Mouse (Mus musculus): Measurements from ENCODE around the gene Insc. TPM values are rescaled to one million over a fixed set of nuclear protein-coding genes. Genes with fewer than 3 reads are reported as not detected.

Insc gene
- total RNA-seq, 2 experiments from 2014 or later: 0.26 to 0.52 TPM

DNA sequence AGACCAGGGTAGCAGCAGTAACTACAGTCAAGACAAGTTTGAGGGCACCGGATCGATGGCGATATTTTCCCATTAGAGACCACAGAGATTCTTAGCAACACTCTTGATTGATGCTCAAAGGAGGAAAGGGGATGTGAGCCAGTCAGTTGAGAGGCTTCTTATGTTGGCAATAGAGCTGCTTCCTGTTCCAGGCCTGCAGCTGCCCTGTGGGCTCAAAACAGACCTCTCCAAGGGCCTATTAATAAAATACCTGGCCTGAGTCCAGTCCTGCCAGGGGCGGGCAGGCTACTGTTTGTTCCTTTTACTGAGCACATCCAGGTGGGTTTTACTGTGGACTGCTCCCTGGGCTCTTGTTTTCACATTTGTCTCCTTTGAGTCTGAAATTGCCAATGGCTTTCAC, 83.9 kb downstream of the Insc start:
- DNase-seq: peak; percentile 10 to 12

DNA sequence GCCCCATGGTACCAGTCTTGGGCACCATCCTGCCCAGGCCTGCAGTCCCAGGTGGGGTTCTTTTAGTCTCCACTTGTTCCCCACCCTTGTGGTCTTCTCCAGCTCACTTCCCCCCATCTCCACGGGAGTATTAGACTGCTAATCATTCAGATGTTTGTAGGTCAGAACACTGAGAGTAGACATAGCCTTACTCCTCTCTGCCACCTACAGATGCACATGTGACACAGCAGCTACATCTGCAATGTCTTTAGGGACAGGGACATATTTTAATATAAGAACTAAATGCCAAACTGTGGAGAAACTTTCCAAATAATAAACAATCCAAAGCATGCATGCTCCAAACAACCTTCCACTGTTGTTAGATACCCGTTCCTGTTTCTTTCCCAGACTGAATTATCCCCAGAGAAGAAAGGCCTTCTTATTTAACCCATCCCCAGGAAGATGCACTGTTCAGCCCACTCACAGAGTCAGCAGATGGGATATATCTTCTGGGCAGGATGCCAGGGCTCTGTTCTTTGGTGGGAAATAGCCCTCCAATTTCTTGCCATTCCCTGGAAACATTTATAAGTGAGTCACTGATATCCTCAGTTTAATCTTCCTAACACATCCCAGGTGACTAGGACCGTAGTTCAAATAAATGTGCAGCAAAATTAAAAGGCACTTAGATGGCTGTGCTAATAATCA, 88.9 kb downstream of the Insc start:
- DNase-seq: no peak

DNA sequence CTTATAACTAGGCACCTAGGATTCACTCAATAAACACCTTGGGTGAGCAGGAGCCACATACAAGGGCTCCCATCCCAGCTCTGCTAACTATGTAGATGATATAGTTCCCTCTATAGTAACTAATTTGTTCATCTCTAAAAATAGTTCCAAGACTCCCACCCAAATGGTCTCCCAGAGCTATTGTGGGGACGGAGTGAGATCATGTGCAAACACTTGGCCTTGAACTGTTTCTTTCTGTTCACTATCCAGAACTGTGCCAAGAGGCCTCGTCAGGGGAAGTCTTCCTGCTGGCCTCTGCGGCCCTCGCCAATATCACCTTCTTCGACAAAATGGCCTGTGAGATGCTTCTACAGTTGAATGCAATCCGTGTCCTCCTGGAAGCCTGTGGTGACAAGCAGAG, 91.0 kb downstream of the Insc start:
- no peak for DNase-seq

DNA sequence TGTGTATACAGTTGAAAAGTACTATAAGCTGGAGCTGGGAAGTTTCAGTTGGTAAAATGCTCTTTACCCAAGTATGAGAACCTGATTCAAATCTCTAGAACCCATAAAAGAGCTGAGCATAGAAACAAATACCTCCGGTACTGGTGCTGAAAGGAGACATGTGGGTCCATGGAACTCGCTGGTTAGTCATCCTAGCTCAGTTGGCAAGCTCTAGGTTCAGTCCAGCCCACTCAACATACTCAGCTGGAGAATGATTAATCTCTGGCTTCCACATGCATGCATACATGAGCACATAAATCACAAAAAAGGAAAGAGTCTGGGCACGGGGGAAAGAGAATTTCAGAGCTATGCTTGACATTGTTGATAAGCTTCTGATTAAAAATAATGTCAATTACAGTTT, 93.8 kb downstream of the Insc start:
- DNase-seq: no peak

DNA sequence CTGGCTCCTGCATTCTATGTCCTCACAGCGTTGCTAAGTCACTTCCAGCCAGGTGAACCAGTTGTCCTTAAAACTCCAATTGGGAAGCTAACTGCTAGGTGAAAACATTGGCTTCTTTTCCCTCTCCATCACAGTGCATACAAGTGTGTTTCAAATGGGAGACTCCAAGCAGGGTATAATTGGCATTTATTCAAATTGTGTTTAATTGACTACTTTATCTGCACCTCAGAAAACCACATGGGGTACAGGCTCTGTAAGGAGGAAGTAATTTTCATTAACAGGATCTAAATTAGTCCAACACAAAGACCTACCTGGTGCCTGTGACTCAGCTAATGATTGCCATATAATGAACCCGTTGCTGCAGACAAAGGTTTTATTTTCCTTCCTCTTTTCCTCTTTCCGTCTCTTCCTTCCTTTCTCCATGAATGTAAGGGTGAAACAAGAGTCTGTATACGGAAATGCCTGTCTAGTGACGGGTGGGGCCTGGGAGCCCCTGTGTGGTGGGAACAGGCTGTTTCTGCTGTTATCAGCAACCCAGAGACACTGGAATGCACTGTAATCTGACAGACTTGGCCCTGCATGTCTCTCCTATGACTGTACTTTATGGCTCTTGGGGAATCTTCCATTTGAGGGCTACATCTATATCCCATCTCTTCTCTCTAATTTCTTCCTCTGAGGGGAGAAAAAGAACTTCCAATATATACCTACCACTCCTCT, 96.7 kb downstream of the Insc start:
- no peak for DNase-seq

DNA sequence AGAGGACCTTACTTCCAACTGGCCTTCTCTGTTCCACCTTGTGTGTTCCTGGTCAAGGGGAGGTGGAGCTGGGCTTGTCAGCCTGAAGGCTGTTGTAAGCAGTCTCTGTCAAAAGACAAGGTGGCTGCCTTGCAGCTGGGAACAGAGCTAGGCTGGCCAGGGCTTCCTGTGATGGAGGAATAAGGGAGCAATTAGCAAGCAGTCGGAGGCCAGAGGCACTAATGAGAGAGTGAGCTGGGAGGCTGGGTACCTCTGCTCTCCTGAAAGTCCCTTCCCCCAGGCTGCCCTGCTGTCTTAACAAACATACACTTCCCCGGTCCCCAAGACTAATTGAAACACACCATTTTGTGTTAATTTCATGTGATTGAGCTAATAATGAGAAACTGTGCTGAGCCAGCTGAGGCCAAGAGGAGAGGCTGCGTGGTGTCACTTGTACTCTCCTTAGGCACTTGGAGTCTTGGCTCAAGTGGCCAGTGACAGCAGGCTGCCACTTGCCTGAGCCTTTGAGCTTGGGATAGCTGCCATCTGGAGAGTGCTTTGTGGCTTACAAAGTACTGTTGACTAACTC, 99.2 kb downstream of the Insc start:
- DNase-seq: no peak

DNA sequence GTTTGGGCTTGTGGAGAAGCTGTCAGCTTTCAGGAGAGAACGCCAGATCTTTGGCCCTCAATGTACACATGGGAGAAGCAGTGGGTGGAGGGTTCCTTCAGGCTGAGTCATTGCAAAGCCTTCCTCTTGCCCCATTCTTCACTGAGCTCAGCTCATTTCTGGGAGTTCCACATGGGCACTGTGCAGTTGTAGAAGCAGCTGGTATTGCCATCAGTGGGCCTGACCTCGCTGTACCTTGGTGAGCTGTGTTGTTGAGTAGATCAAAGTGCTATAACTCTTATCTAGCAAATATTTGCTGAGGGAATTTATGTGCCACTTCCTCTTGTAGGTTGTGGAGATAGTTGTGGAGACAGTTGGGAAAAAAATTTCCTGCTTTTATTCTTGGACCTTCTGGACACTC, 103.7 kb downstream of the Insc start:
- no peak for DNase-seq

DNA sequence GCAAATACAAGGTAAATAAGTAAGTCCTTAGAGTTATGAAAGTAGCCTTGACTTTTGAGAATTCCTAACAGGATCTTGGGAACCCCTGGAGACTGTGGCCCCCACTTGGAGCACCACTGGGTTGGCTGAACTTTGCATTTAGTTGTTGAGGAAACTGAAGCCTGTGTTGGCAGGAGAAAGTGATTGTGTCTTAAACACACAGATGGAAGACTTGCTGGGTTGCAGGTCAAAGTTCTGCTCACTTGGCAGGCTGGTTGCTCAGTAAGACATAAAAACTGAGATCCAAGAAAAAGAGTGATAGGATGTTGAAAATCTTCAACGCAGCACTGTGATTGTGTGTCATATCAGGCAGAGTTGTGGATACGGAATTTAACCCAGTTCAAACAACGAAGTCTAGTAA, 108.9 kb downstream of the Insc start:
- no peak for DNase-seq

DNA sequence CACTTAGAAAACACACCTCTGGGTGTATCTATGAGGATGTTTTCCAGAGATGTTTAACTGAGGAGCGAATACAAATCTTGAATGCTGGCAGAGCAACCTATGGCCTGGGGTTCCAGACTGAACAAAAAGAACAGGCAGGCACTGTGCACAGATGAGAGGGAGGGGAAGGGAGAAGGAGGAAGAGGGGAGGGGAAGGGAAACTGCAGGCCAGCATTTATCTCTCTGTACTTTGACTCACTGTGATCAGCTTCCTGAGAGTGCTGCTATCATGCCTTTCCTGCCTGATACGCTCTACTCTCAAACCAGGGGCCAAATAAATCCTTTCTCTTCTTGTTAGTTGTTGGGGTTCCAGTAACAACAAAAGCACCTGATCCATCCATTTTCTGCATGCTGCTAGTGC, 110.7 kb downstream of the Insc start:
- no peak for DNase-seq

DNA sequence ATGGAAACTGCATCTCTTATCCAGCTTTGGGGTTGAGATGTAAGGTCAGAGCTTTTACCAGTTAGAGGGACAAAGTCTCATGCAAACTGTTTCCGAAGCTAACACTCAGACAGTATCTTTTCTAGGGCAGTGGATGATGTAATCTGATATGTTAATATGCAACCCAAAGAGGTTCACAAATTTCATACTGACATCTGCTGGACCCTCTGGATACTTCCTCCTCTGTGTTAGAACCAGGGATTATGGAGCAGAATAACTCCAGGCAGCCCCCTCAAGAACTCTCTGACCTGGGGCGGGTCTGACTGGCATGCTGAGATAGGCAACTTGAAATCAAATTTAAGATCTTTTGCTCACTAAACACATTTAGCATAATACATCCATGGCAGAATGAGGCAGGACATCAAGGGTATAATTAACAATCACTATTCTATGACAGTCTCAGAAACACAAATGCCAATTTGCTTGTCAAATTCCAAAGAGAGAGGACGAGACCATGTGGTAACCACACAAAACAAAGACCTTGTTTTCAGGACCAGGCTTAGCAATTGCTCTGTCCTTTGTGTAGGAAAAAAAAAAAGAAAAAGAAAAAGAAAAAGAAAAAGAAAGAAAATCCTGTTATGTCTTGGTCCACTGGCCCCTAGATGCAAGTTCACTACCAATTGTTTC, 117.5 kb downstream of the Insc start:
- no peak for DNase-seq

DNA sequence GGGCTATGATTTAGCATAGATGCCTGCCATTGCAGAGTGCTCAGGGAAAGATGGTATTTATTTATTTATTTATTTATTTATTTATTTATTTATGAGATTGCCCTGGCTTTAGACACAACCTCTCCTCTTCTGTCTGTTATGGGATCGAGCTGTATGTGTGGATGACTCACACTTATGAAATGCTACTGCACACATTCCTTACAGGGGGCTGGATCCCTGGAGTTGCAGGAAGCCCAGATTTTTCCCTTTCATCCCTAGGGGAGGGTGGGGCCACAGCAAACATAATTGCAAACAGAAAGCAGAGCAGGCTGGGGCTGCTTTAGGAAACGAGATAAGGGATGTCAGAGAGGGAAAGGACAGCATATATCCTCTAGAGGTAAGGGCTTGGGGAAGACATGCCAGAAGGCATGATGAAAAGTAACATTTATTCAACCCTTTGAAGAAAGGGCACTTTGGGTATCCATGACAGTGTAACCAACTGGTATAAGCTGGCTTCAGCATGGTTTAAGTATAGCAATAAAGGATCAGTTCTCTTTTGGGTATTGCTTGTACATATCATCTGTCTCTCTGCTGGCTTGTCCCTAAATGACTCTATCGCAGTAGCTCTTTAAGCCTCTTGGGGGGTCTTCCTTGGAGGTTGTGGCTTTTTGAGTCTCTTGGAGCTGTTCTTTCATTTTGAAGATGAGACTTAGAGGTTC, 130.0 kb downstream of the Insc start:
- no peak for DNase-seq

DNA sequence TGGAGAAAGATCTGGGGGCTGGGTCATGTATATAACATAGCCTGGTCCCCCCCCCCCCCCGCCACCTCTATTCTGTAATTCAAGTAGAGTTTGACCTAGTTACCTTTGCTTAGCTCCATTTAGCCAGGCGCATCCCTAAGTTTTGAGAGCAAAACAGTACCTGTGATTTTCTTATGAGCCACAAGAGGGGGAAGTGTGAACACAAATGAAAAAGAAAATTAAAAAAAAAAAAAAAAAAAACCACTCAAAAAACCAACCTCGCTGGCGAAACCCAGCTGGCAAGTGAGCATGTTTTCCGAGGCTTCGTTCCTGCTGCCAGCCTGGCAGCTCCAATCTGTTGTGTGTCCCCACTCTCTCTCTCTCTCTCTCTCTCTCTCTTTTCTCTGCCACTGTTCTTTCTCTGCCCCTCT, 130.5 kb downstream of the Insc start:
- peak; percentile 13 to 18 for DNase-seq

DNA sequence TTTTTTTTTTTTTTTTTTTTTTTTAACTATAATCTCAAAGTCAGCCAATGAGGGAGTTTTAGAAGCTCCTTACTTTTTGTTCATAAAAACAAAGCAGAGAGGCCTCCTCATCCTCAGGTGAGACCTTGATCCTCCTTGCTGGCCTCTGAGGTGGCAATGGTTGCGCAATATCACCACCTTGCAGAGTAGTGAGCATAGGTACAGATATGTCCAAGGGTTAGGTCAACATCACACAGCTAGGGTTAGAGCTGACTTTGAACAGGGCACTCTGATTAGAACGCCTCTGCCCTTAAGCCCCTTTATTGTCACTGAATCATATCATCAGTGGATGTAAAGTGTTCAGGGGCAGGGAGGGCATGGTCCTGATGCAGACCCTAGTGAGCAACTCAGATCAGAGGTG, 131.1 kb downstream of the Insc start:
- no peak for DNase-seq

DNA sequence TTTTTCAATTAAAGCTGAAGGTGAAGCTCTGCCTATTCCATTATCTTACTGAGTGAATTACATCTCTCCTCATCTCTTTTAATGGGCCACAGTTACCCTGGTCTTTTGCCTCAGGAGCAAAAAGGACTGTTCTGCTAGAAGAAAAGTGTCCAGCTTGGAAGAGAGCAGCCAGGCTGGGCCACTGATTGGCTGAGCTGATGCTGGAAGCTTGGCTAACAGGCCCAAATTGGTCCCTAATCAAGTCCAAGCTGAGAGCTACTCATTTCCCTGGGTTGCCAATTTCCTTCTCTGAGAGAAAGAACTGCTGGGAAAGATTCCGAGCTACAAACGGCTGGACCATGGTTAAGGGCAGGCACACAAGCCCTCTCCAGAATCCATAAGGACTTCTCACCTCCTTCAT, 140.1 kb downstream of the Insc start:
- DNase-seq: no peak

DNA sequence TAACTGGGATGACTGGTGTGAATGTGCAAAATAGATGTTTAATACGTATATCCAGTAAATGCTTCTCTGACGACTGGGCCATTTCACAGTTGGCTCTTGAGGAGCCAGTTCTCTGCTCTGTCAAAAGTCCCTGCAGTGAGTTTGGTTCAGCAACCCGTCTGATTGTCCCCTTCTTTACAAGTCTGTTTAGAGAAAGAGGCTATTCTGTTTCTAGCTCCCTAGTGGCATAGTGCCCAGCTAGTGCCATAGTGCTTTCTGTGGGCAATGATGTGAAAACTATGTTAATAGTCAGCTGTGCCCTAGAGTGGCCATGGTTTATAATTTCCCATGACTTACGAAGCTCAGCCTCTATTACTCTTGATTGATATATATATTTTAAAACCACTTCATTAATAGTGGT, 143.4 kb downstream of the Insc start:
- no peak for DNase-seq

DNA sequence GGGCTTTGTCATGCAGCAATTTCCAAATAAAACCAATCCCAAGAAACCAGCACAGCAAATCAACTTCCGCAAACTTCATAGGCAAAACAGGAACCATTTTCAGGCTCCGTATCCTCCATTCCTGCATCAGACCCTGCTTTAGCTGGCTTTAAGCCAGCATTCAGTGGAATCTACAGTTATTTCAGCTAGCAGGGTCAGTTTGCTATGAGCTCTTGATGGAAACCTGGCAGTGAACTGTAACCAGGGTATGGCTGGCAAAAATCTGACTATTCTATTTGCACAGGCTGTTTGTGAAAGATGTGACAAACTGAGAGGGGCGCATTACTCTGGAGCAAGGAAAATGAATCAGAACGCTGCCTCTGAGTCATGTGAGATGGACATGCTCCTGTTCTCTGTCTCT, 146.7 kb downstream of the Insc start:
- DNase-seq: no peak

DNA sequence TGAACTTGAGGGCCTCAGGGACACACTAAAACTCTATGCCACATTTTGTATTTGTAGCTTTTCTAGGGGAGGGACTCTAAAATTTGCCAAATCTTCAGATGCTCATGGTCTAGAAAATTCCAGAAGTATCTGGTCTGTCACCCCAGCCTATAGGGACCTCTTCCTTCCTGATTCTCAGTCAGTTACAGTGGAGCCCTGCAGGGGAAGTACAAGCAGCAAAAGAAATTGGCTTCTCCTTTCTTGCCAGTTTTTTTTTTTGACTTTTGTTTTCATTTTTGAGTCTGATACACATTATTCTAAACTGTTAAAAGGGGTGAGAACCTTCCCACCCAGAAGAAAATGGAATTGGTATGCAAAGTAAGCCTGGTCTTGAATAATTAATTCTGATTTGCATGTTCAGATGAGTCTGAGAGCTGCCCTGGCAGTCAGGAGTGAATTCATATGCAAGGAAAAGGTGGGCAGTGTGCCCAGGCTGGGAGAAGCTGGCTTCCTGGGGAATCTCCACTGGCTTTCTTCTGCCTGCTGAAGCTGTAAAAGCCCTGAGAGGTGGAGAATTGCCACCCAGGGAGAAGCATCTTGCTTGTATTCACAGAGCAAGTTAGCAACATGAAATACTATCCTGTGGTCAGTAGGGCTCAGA, 149.2 kb downstream of the Insc start:
- DNase-seq: peak; percentile 4 to 14

DNA sequence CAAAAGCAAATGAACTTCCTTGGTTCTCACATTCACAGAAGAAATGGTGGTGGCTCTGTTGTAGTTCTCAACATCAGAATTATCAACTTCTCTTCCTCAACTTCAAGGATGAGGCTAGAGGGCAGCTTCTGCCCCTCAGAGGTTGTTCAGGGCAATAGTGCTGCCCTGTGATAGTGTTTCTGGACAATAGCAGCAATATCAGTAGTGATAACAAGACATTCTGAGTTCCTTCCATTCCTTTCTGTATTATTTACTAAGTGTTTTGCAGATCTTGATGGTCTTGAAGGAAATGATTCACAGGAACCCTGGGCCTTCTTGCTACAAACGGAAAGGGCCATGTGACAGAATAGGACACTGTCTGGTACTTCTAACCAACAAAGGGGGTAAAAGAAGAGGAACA, 150.4 kb downstream of the Insc start:
- no peak for DNase-seq

DNA sequence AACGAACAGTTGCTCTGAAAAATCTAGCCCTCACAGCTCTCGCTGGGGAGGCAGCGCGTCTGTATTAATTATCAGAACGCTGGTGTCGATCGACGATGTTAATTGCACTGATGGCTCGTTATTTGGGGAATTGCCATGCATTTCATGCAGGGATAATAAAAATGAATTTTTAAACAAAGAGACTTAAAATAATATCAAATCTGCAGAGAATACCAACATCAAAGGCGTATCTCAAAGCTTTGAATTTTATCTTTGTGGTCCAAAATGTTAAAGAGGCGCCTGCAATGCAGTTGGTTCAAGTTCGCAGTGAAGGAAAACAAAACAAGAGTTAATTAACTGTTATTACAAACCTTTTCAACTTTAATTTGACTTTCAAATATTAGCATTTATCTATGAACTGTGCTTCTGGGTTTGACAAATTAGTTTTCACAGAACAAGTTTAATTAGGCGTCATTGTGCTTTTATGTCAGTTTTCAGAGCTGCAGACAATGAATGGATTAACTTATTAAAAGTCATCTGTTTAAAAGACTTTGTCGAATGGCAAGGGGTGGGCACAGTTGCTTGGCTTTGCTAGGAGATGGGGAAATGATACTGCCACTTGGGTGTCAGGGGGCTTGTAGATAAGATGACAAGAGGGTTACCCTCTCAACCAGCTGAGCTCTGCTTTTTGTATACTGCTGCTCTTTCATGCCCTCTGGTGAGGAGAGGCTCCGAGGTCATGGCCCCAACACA, 153.6 kb downstream of the Insc start:
- no peak for DNase-seq

All from heart, adult 18-20 months (tissue).